Mouse (Mus musculus): ENCODE measurements around the gene Tbrg4. TPM values are rescaled to one million over a fixed set of nuclear protein-coding genes. Genes with fewer than 3 reads are reported as not detected.

Gene Tbrg4
- polyA plus RNA-seq, 1 experiment from 2014 or later = 58.0 TPM

DNA sequence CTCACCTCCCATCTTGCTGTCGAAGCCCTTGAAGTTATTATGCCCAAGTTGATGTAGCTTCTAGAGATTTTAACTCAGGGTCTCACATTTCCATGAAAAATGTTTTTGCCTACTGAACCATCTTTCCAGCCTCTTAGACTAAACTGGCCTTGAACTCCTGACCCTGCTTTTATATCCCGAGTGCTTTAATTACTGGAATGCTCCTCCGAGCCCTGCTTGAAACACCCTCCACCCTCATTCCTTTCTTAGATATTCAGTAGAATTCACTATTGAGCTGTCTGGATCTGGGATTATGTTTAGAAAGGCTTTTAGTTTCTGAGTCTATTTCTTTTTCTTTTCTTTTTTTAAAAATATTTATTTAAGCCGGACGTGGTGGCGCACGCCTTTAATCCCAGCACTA is 46.5 kb downstream of the Tbrg4 start:
- H3K9ac ChIP-seq (ENCODE audit: low read length) = no peak overlapping the region
- DNase-seq (ENCODE audit: low spot score) (no peak), ATAC-seq (replicated peaks; ENCODE audit: low FRiP score, low TSS enrichment, low read depth) (no peak)
- H3K4me2 ChIP-seq (ENCODE audit: low read length) = no peak overlapping the region
- H3K27ac ChIP-seq (ENCODE audit: low read depth) = no peak overlapping the region
- no peak overlapping the region for H3K4me3 ChIP-seq (ENCODE audit: low read depth, low read length)
- H3K4me1 ChIP-seq (replicated peaks; ENCODE audit: control insufficient read depth, insufficient read depth, low read length) = no peaks in the 10 kb centered on the region
- H3K9me3 ChIP-seq (ENCODE audit: control insufficient read depth, low read length) = no peaks in the 10 kb centered on the region
- no peaks in the 10 kb centered on the region for H3K27me3 ChIP-seq (replicated peaks; ENCODE audit: control insufficient read depth, insufficient read depth, low read length)
- 88% methylated on average over 7 of the region's 7 CpGs for WGBS
- H3K36me3 ChIP-seq (ENCODE audit: control insufficient read depth, insufficient read depth, low read length) = peaks cover 16% of the 10 kb centered on the region

DNA sequence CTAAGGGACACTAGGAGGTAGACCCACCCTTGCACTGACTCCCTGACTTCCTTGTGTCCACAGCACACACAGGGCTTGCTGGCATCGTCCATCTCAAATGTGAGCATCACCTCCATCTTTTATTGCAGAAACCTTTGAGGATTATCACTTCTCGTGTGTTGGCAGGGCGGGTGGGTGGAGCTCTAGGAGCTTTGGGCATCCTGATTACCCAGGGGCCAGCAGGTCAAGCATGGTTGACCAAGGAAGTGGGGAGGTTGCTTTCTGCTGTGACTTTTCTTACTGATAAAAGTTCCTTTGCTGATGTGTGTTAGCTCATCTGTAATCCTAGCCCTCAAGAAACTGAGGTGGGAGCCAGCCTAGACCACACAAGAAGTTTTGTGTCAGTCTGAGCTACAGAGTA is 49.7 kb downstream of the Tbrg4 start:
- no peak overlapping the region for H3K9ac ChIP-seq (ENCODE audit: low read length)
- H3K36me3 ChIP-seq (ENCODE audit: control insufficient read depth, insufficient read depth, low read length) = peaks cover 39% of the 10 kb centered on the region
- DNase-seq (ENCODE audit: low spot score) (no peak), ATAC-seq (replicated peaks; ENCODE audit: low FRiP score, low TSS enrichment, low read depth) (no peak)
- H3K4me1 ChIP-seq (replicated peaks; ENCODE audit: control insufficient read depth, insufficient read depth, low read length) = no peaks in the 10 kb centered on the region
- no peak overlapping the region for H3K27ac ChIP-seq (ENCODE audit: low read depth)
- no peaks in the 10 kb centered on the region for H3K27me3 ChIP-seq (replicated peaks; ENCODE audit: control insufficient read depth, insufficient read depth, low read length)
- H3K9me3 ChIP-seq (ENCODE audit: control insufficient read depth, low read length) = no peaks in the 10 kb centered on the region
- WGBS = 92% methylated on average over 3 of the region's 3 CpGs
- no peak overlapping the region for H3K4me2 ChIP-seq (ENCODE audit: low read length)
- no peak overlapping the region for H3K4me3 ChIP-seq (ENCODE audit: low read depth, low read length)

DNA sequence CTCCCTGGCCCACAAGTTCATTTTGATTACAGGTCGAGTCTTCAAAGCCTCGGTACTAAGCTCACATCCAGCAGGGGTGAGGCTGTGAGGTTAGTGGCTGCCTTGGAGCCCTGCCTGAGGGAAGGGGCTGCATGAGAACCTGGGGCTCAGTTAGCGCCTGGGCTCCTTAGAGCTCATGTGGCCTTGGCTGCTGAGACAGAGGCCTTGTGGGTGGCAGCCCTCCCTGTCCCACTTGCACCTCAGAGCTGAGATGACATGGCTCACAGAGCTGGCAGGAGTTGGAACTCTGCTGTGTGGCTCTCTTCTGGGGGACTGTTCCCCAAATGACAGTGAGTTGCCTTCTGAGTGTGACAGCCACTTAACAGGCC is 56.5 kb downstream of the Tbrg4 start:
- Histone ChIP-seq H3K4me1 (replicated peaks; ENCODE audit: control insufficient read depth, insufficient read depth, low read length) (peaks cover 10% of the 10 kb centered on the region), H3K9ac (ENCODE audit: low read length) (no peak overlapping the region), H3K4me2 (ENCODE audit: low read length) (no peak overlapping the region), H3K27ac (ENCODE audit: low read depth) (no peak overlapping the region), H3K27me3 (replicated peaks; ENCODE audit: control insufficient read depth, insufficient read depth, low read length) (no peaks in the 10 kb centered on the region), H3K36me3 (ENCODE audit: control insufficient read depth, insufficient read depth, low read length) (peaks cover 33% of the 10 kb centered on the region), H3K9me3 (ENCODE audit: control insufficient read depth, low read length) (no peaks in the 10 kb centered on the region), H3K4me3 (ENCODE audit: low read depth, low read length) (no peak overlapping the region)
- DNase-seq (ENCODE audit: low spot score) (no peak), ATAC-seq (replicated peaks; ENCODE audit: low FRiP score, low TSS enrichment, low read depth) (no peak)
- 61% methylated on average over 3 of the region's 3 CpGs for WGBS

DNA sequence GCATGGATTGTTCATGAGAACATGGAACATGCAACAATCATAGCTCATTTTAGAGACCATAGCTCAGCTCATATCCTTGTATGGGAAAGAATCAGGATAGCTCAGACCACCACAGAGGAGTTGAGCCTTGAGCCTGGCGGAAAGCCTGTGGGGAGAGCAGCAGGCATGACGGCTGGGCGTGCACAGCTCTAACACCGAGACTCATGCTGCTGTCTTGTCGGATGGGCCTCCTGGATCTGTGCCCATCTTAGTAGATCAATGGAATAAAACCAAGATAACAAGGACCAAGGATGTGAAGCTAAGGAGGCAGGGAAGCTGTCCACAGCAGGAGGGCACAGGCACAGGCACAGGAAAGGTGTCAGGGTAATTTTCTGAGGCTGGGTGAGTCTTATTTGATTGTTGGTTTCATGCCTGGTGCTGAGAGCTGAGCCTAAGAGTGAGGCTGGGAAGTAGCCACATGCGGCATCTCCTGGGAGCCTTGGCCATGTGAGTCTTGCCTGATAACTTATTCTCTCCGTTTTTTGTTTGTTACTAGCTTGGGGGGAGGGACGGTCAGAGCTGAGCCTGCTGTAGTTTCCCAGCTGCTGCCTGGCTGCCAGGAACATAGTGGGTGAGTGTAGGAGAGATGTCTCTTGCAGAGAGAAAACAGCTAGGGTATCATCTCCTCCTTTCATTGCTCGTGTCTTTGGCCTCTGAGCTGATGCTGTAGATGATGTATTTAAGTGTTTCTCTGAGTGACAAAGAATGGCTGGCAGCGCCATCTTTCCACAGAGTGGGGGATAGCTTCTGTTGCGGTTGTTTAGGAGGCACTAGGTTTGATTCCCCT is 57.1 kb downstream of the Tbrg4 start:
- Histone ChIP-seq H3K27ac (ENCODE audit: low read depth) (peak overlapping the region; percentile 10; the same call in 1 of the 2 replicates), H3K4me1 (replicated peaks; ENCODE audit: control insufficient read depth, insufficient read depth, low read length) (peaks cover 10% of the 10 kb centered on the region), H3K36me3 (ENCODE audit: control insufficient read depth, insufficient read depth, low read length) (peaks cover 31% of the 10 kb centered on the region), H3K4me3 (ENCODE audit: low read depth, low read length) (no peak overlapping the region), H3K4me2 (ENCODE audit: low read length) (no peak overlapping the region), H3K27me3 (replicated peaks; ENCODE audit: control insufficient read depth, insufficient read depth, low read length) (no peaks in the 10 kb centered on the region), H3K9me3 (ENCODE audit: control insufficient read depth, low read length) (no peaks in the 10 kb centered on the region), H3K9ac (ENCODE audit: low read length) (0 out of 2 replicates have a peak overlapping the region, but pooled peaks have one; percentile 14)
- 64% methylated on average over 11 of the region's 11 CpGs for WGBS
- no peak for ATAC-seq (replicated peaks; ENCODE audit: low FRiP score, low TSS enrichment, low read depth)
- no peak for DNase-seq (ENCODE audit: low spot score)

DNA sequence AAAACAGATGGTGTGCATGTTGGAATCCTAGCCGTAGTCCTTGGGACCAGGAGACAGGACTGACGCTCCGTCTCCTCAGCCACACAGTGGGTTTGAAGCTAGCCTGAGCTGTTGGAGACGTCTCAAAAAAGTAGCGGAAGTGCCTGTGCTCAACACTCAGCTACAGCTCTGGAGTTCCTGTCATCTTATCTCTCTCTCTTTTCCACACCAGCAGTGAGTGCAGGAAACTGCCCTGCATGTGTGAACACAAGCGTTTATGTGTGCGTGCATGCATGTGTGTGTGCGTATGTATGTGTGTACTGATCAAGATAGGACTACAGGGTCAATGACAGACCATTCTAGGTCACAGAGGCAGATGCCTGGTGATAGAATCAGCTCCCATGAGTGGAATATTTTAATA is 57.9 kb downstream of the Tbrg4 start:
- Histone ChIP-seq H3K9ac (ENCODE audit: low read length) (no peak overlapping the region), H3K27me3 (replicated peaks; ENCODE audit: control insufficient read depth, insufficient read depth, low read length) (no peaks in the 10 kb centered on the region), H3K4me2 (ENCODE audit: low read length) (no peak overlapping the region), H3K36me3 (ENCODE audit: control insufficient read depth, insufficient read depth, low read length) (peaks cover 28% of the 10 kb centered on the region), H3K4me3 (ENCODE audit: low read depth, low read length) (no peak overlapping the region), H3K27ac (ENCODE audit: low read depth) (no peak overlapping the region), H3K9me3 (ENCODE audit: control insufficient read depth, low read length) (no peaks in the 10 kb centered on the region), H3K4me1 (replicated peaks; ENCODE audit: control insufficient read depth, insufficient read depth, low read length) (peaks cover 10% of the 10 kb centered on the region)
- no peak for ATAC-seq (replicated peaks; ENCODE audit: low FRiP score, low TSS enrichment, low read depth)
- 88% methylated on average over 8 of the region's 8 CpGs for WGBS
- DNase-seq (ENCODE audit: low spot score) = no peak

DNA sequence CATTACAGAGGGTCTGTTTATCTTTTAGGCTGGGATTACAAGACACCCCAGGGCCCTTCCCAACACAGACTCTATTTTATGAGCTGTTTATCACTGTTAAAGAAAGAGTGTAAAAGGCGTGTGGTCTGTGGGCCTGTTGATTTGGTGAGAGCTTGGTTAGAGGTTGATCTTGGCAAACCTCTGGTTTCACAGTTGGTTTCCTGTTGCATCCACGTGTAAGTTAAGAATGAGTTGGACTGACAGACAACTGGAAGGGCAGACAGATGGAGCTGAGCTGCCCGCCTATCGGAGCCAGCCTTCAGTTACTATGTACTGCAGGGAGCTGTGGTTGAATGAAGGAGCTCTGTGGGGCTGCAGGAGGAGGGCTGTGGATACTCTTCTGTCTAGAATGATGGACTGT is 59.4 kb downstream of the Tbrg4 start:
- no peak overlapping the region for H3K4me2 ChIP-seq (ENCODE audit: low read length)
- peaks cover 17% of the 10 kb centered on the region; the same call in 1 of the 2 replicates for H3K36me3 ChIP-seq (ENCODE audit: control insufficient read depth, insufficient read depth, low read length)
- ATAC-seq (replicated peaks; ENCODE audit: low FRiP score, low TSS enrichment, low read depth) (no peak), DNase-seq (ENCODE audit: low spot score) (no peak)
- no peaks in the 10 kb centered on the region for H3K27me3 ChIP-seq (replicated peaks; ENCODE audit: control insufficient read depth, insufficient read depth, low read length)
- H3K9me3 ChIP-seq (ENCODE audit: control insufficient read depth, low read length) = no peaks in the 10 kb centered on the region
- H3K27ac ChIP-seq (ENCODE audit: low read depth) = no peak overlapping the region
- 73% methylated on average over 4 of the region's 4 CpGs for WGBS
- H3K9ac ChIP-seq (ENCODE audit: low read length) = no peak overlapping the region
- H3K4me1 ChIP-seq (replicated peaks; ENCODE audit: control insufficient read depth, insufficient read depth, low read length) = peaks cover 13% of the 10 kb centered on the region
- H3K4me3 ChIP-seq (ENCODE audit: low read depth, low read length) = no peak overlapping the region

Other genes starting within 250 kb of the Tbrg4 start
- 14.0 and 14.2 TPM in 2 replicates for gene Zmiz2, start 237.0 kb downstream of the Tbrg4 start, polyA plus RNA-seq (2014; fragmentation: Nextera tagmentation; extraction: Ambion mirVana)
- gene Ppia, start 210.6 kb downstream of the Tbrg4 start, polyA plus RNA-seq (2014; fragmentation: Nextera tagmentation; extraction: Ambion mirVana) = 5,694 and 5,748 TPM in 2 replicates
- gene H2afv, start 181.6 kb downstream of the Tbrg4 start, polyA plus RNA-seq (2014; fragmentation: Nextera tagmentation; extraction: Ambion mirVana) = 510 and 552 TPM in 2 replicates
- gene Purb, start 150.2 kb downstream of the Tbrg4 start, polyA plus RNA-seq (2014; fragmentation: Nextera tagmentation; extraction: Ambion mirVana) = 25.7 and 26.2 TPM in 2 replicates
- 1.3 TPM in 2 replicates for gene Myo1g, start 105.1 kb downstream of the Tbrg4 start, polyA plus RNA-seq (2014; fragmentation: Nextera tagmentation; extraction: Ambion mirVana)
- 87.0 and 90.6 TPM in 2 replicates for gene Ccm2, start 79.2 kb downstream of the Tbrg4 start, polyA plus RNA-seq (2014; fragmentation: Nextera tagmentation; extraction: Ambion mirVana)
- 5.7 and 9.0 TPM in 2 replicates for gene Nacad, start 20.0 kb downstream of the Tbrg4 start, polyA plus RNA-seq (2014; fragmentation: Nextera tagmentation; extraction: Ambion mirVana)
- not detected in 2 replicates for gene Wap, start 12.6 kb upstream of the Tbrg4 start, polyA plus RNA-seq (2014; fragmentation: Nextera tagmentation; extraction: Ambion mirVana)
- 9.3 and 10.9 TPM in 2 replicates for gene Ramp3, start 32.5 kb upstream of the Tbrg4 start, polyA plus RNA-seq (2014; fragmentation: Nextera tagmentation; extraction: Ambion mirVana)
- gene Gm11983, start 211.6 kb upstream of the Tbrg4 start, polyA plus RNA-seq (2014; fragmentation: Nextera tagmentation; extraction: Ambion mirVana) = not detected in 2 replicates